Comparison of ENCODE assay signal across 8 mouse cellular contexts in genomic region chr17:70720766-70721165, GRCm38 (mm10).
DNase-seq lines count a peak whose midpoint lies in the region; ATAC-seq and TF ChIP-seq lines count a peak whose summit lies in the region.
"Had no signal": no experiment of that assay in that cellular context is flagged by ENCODE, and none has a peak within 500 bp of the region (broad histone marks: within the 10 kb centered on the region; RNA-seq: fewer than 3 reads in every experiment).

No protein-coding gene starts in this region.

- H3K36me3 ChIP-seq in liver, adult 2 months (ENCODE audit: control insufficient read depth, insufficient read depth, low read length): no peaks in the 10 kb centered on the region
- H3K36me3 ChIP-seq in liver, embryonic 12.5 days: no peaks in the 10 kb centered on the region
- no peaks in the 10 kb centered on the region for H3K36me3 ChIP-seq in intestine, embryonic 14.5 days (ENCODE audit: control insufficient read depth, insufficient read depth, low read length)
- H3K36me3 ChIP-seq in neural tube, embryonic 11.5 days (ENCODE audit: control insufficient read depth, insufficient read depth, low read length): no peaks in the 10 kb centered on the region
- H3K36me3 ChIP-seq: liver, embryonic 13.5 days had no signal

- H3K9ac ChIP-seq in liver, adult 2 months (ENCODE audit: low read depth, low read length): no peak overlapping the region
- H3K9ac ChIP-seq in liver, embryonic 12.5 days: no peak overlapping the region
- H3K9ac ChIP-seq in intestine, embryonic 14.5 days (ENCODE audit: low read length): no peak overlapping the region
- H3K9ac ChIP-seq in neural tube, embryonic 11.5 days (ENCODE audit: low read length): no peak overlapping the region
- H3K9ac ChIP-seq: liver, embryonic 13.5 days had no signal

- no peak for ATAC-seq in liver, embryonic 12.5 days
- peak; percentile 50; the same call in 1 of the 2 replicates for ATAC-seq in intestine, embryonic 14.5 days (replicated peaks; ENCODE audit: low FRiP score, low TSS enrichment, low read depth)
- ATAC-seq in neural tube, embryonic 11.5 days (ENCODE audit: insufficient read depth, low FRiP score, low TSS enrichment): no peak

- no peak overlapping the region for H3K4me3 ChIP-seq in liver, adult 2 months (ENCODE audit: insufficient read depth, low read depth, low read length)
- H3K4me3 ChIP-seq in liver, embryonic 12.5 days: no peak overlapping the region
- H3K4me3 ChIP-seq in intestine, embryonic 14.5 days (ENCODE audit: low read depth, low read length): no peak overlapping the region
- no peak overlapping the region for H3K4me3 ChIP-seq in neural tube, embryonic 11.5 days (ENCODE audit: low read depth, low read length)
- H3K4me3 ChIP-seq: liver, embryonic 13.5 days had no signal

- TF ChIP-seq POLR2A in liver, adult 2 months (IDR thresholded peaks at IDR 0.05; ENCODE audit: extremely low read depth, insufficient read depth, low read length): no peak

- no peaks in the 10 kb centered on the region for H3K4me1 ChIP-seq in liver, adult 2 months (ENCODE audit: control insufficient read depth, insufficient read depth, low read length)
- H3K4me1 ChIP-seq in liver, embryonic 12.5 days: no peaks in the 10 kb centered on the region
- H3K4me1 ChIP-seq in intestine, embryonic 14.5 days (replicated peaks; ENCODE audit: control insufficient read depth, insufficient read depth, low read length): no peaks in the 10 kb centered on the region
- peaks cover 3% of the 10 kb centered on the region; the same call in 1 of the 2 replicates for H3K4me1 ChIP-seq in neural tube, embryonic 11.5 days (ENCODE audit: control insufficient read depth, insufficient read depth, low read length)
- H3K4me1 ChIP-seq: liver, embryonic 13.5 days had no signal

- H3K27ac ChIP-seq in liver, adult 2 months (replicated peaks; ENCODE audit: insufficient read depth, low read depth, low read length): no peak overlapping the region
- H3K27ac ChIP-seq in liver, embryonic 12.5 days: no peak overlapping the region
- H3K27ac ChIP-seq in intestine, embryonic 14.5 days (ENCODE audit: low read depth): no peak overlapping the region
- H3K27ac ChIP-seq in neural tube, embryonic 11.5 days (ENCODE audit: low read depth, low read length): no peak overlapping the region
- H3K27ac ChIP-seq: liver, embryonic 13.5 days had no signal

- H3K4me2 ChIP-seq in liver, embryonic 12.5 days: no peak overlapping the region
- H3K4me2 ChIP-seq in intestine, embryonic 14.5 days (ENCODE audit: low read length): no peak overlapping the region
- H3K4me2 ChIP-seq in neural tube, embryonic 11.5 days (ENCODE audit: low read depth): no peak overlapping the region
- H3K4me2 ChIP-seq: liver, embryonic 13.5 days had no signal

- 45% methylated on average over 8 of the region's 8 CpGs for WGBS in liver, adult 2 months
- 25% methylated on average over 8 of the region's 8 CpGs for WGBS in liver, embryonic 12.5 days (ENCODE audit: insufficient replicate concordance)
- WGBS in intestine, embryonic 14.5 days: 28% methylated on average over 8 of the region's 8 CpGs
- 29% methylated on average over 8 of the region's 8 CpGs for WGBS in neural tube, embryonic 11.5 days

- TF ChIP-seq CTCF in liver, adult 2 months (IDR thresholded peaks at IDR 0.05; ENCODE audit: low read depth, low read length): peak; percentile 39

- DNase-seq in liver, adult 2 months (ENCODE audit: extremely low read depth, low read depth, low spot score): no peak
- peak; percentile 61 for DNase-seq in adipocyte (ENCODE audit: low spot score)
- DNase-seq in intestine, embryonic 14.5 days (ENCODE audit: low spot score): no peak
- DNase-seq in neural tube, embryonic 11.5 days (ENCODE audit: low spot score): peak; percentile 23
- no peak for DNase-seq in cerebellum, postnatal 10 days
- DNase-seq in frontal cortex, postnatal 14 days (ENCODE audit: low spot score in 2 of 2): no peak
- DNase-seq: liver, embryonic 13.5 days had no signal

- no peaks in the 10 kb centered on the region for H3K79me2 ChIP-seq in liver, adult 2 months (ENCODE audit: control insufficient read depth, insufficient read depth, low read length)

- H3K9me3 ChIP-seq in liver, embryonic 12.5 days (replicated peaks): no peaks in the 10 kb centered on the region
- no peaks in the 10 kb centered on the region for H3K9me3 ChIP-seq in intestine, embryonic 14.5 days (ENCODE audit: control insufficient read depth, low read length)
- no peaks in the 10 kb centered on the region for H3K9me3 ChIP-seq in neural tube, embryonic 11.5 days (ENCODE audit: control insufficient read depth, low read length)
- H3K9me3 ChIP-seq: liver, embryonic 13.5 days had no signal

- no peaks in the 10 kb centered on the region for H3K27me3 ChIP-seq in liver, adult 2 months (ENCODE audit: control insufficient read depth, insufficient read depth, low read length)
- no peaks in the 10 kb centered on the region for H3K27me3 ChIP-seq in liver, embryonic 12.5 days (replicated peaks)
- H3K27me3 ChIP-seq in intestine, embryonic 14.5 days (replicated peaks; ENCODE audit: control insufficient read depth, insufficient read depth, low read length): no peaks in the 10 kb centered on the region
- H3K27me3 ChIP-seq in neural tube, embryonic 11.5 days (ENCODE audit: control insufficient read depth, insufficient read depth, low read length): no peaks in the 10 kb centered on the region
- H3K27me3 ChIP-seq: liver, embryonic 13.5 days had no signal

Comparison
In these comparisons a context has a peak if more than half of its experiments do, and no peak if none do; other contexts are left out.
1. DNase-seq: peak in adipocyte (single experiment) and neural tube, embryonic 11.5 days (single experiment); none in liver, adult 2 months (single experiment), intestine, embryonic 14.5 days (single experiment), cerebellum, postnatal 10 days (0 of 2) and frontal cortex, postnatal 14 days (0 of 2).